Mouse (Mus musculus) T-helper 2 cell (primary cell): ENCODE data around the gene Foxa1.

Experiments
- in situ Hi-C: fragments of 300-600 bp; cut with MboI, MseI; formaldehyde crosslinking; loops from one replicate; pipeline ENCODE4 v1.15.1; 2025; ENCODE audit warnings: high pct_unique_total_duplicates

The Foxa1 gene

GRCm38 (mm10) chr12:57505329-57505728, 41.4 kb downstream of the Foxa1 start:
- in situ Hi-C loops = no loop called here

- in situ Hi-C loops = no loop called here
Measured at GRCm38 (mm10) chr12:57500246-57500645, 46.5 kb downstream of the Foxa1 start.

GRCm38 (mm10) chr12:57496347-57497119, 50.2 kb downstream of the Foxa1 start:
- in situ Hi-C loops = no loop called here
